ENCODE assay signal across 24 mouse cellular contexts in genomic region chr17:6095579-6095978, GRCm38 (mm10). TPM values are rescaled to one million over a fixed set of nuclear protein-coding genes. Genes with fewer than 3 reads are reported as not detected.
DNase-seq lines count a peak whose midpoint lies in the region; ATAC-seq and TF ChIP-seq lines count a peak whose summit lies in the region.
"Had no signal": no experiment of that assay in that cellular context is flagged by ENCODE, and none has a peak within 500 bp of the region (broad histone marks: within the 10 kb centered on the region; RNA-seq: fewer than 3 reads in every experiment).

No protein-coding gene starts in this region.

- no peak overlapping the region for H3K27ac ChIP-seq in heart, postnatal 0 days (ENCODE audit: low read depth)
- H3K27ac ChIP-seq in lung, postnatal 0 days (ENCODE audit: low read length) = no peak overlapping the region
- H3K27ac ChIP-seq in CH12.LX (ENCODE audit: insufficient read depth, low read depth) = no peak overlapping the region
- H3K27ac ChIP-seq in liver, postnatal 0 days (ENCODE audit: low read depth) = no peak overlapping the region
- H3K27ac ChIP-seq: forebrain, embryonic 10.5 days; heart, embryonic 10.5 days; kidney, embryonic 15.5 days; macrophage; midbrain, embryonic 12.5 days had no signal

- H3K9me3 ChIP-seq in heart, postnatal 0 days (replicated peaks; ENCODE audit: control insufficient read depth, low read length) = no peaks in the 10 kb centered on the region
- no peaks in the 10 kb centered on the region for H3K9me3 ChIP-seq in lung, postnatal 0 days (ENCODE audit: low read length)
- peaks cover 1% of the 10 kb centered on the region for H3K9me3 ChIP-seq in CH12.LX (replicated peaks; ENCODE audit: low read length)
- no peaks in the 10 kb centered on the region for H3K9me3 ChIP-seq in liver, postnatal 0 days (ENCODE audit: low read length)
- H3K9me3 ChIP-seq: forebrain, embryonic 10.5 days; G1E; heart, embryonic 10.5 days; kidney, embryonic 15.5 days; midbrain, embryonic 12.5 days had no signal

- TF ChIP-seq POLR2A in CH12.LX (IDR thresholded peaks at IDR 0.05; ENCODE audit: low read depth, low read length) = no peak

- TF ChIP-seq RAD21 in CH12.LX (IDR thresholded peaks at IDR 0.05; ENCODE audit: low read depth, low read length) = peak; percentile 14

- H3K4me3 ChIP-seq in heart, postnatal 0 days (ENCODE audit: low read depth, low read length) = no peak overlapping the region
- no peak overlapping the region for H3K4me3 ChIP-seq in lung, postnatal 0 days (ENCODE audit: low read depth, low read length)
- H3K4me3 ChIP-seq in CH12.LX (replicated peaks in 1 of 3; ENCODE audit: low read depth in 2 of 3, low read length in 2 of 3, poor library complexity in 1 of 3) = no peak overlapping the region
- H3K4me3 ChIP-seq in liver, postnatal 0 days (ENCODE audit: low read depth, low read length) = no peak overlapping the region
- H3K4me3 ChIP-seq: forebrain, embryonic 10.5 days; heart, embryonic 10.5 days; kidney, embryonic 15.5 days; midbrain, embryonic 12.5 days had no signal

- no peak for TF ChIP-seq EP300 in heart, postnatal 0 days (IDR thresholded peaks at IDR 0.05; ENCODE audit: low read depth)
- TF ChIP-seq EP300 in lung, postnatal 0 days (IDR thresholded peaks at IDR 0.05) = no peak
- TF ChIP-seq EP300 in CH12.LX (IDR thresholded peaks at IDR 0.05; ENCODE audit: low read length) = no peak
- no peak for TF ChIP-seq EP300 in liver, postnatal 0 days (IDR thresholded peaks at IDR 0.05; ENCODE audit: low read depth)

- H3K79me2 ChIP-seq in CH12.LX (replicated peaks; ENCODE audit: control insufficient read depth, extremely low read depth, insufficient read depth, poor library complexity, severe bottlenecking) = no peaks in the 10 kb centered on the region

- in situ Hi-C loops in CH12.LX (cut with MboI; ENCODE audit: low pct_ligation_motif_present, low pct_unique_long_range_greater_than_20kb, low sequenced_read_pairs) = no loop called here

- no peak overlapping the region for H3K9ac ChIP-seq in heart, postnatal 0 days (replicated peaks; ENCODE audit: low read depth, low read length)
- H3K9ac ChIP-seq in lung, postnatal 0 days (replicated peaks; ENCODE audit: low read depth) = no peak overlapping the region
- no peak overlapping the region for H3K9ac ChIP-seq in CH12.LX (ENCODE audit: insufficient read depth, low read depth)
- no peak overlapping the region for H3K9ac ChIP-seq in liver, postnatal 0 days (replicated peaks)
- H3K9ac ChIP-seq: kidney, embryonic 15.5 days; midbrain, embryonic 12.5 days had no signal

- peak; percentile 20; the same call in 1 of the 2 replicates for TF ChIP-seq CTCF in heart, postnatal 0 days (IDR thresholded peaks at IDR 0.05; ENCODE audit: low read depth)
- TF ChIP-seq CTCF in lung, postnatal 0 days (IDR thresholded peaks at IDR 0.05) = peak; percentile 27
- TF ChIP-seq CTCF in CH12.LX (conservative IDR thresholded peaks at IDR 0.05 in 1 of 2, IDR thresholded peaks at IDR 0.05 in 1 of 2; ENCODE audit: low read depth in 2 of 2, low read length in 2 of 2) = peak in 1 of 2 experiments; percentile 21; a peak in 1 of 4 replicates
- no peak for TF ChIP-seq CTCF in liver, postnatal 0 days (IDR thresholded peaks at IDR 0.05; ENCODE audit: low read depth)

- no peak overlapping the region for H3K4me2 ChIP-seq in heart, postnatal 0 days (ENCODE audit: low read depth, low read length)
- H3K4me2 ChIP-seq in lung, postnatal 0 days (replicated peaks; ENCODE audit: low read depth, low read length) = no peak overlapping the region
- no peak overlapping the region for H3K4me2 ChIP-seq in CH12.LX (ENCODE audit: insufficient read depth, low read depth, poor library complexity, severe bottlenecking)
- no peak overlapping the region for H3K4me2 ChIP-seq in liver, postnatal 0 days (ENCODE audit: low read depth, low read length)
- H3K4me2 ChIP-seq: kidney, embryonic 15.5 days; midbrain, embryonic 12.5 days had no signal

- no peaks in the 10 kb centered on the region for H3K27me3 ChIP-seq in heart, postnatal 0 days (ENCODE audit: control insufficient read depth, insufficient read depth, low read length)
- H3K27me3 ChIP-seq in lung, postnatal 0 days (replicated peaks; ENCODE audit: insufficient read depth, low read length) = no peaks in the 10 kb centered on the region
- no peaks in the 10 kb centered on the region for H3K27me3 ChIP-seq in CH12.LX (replicated peaks)
- H3K27me3 ChIP-seq in liver, postnatal 0 days (ENCODE audit: insufficient read depth, low read length) = no peaks in the 10 kb centered on the region
- H3K27me3 ChIP-seq: kidney, embryonic 15.5 days; midbrain, embryonic 12.5 days had no signal

- dilution Hi-C loops in CH12.LX (cut with MboI; ENCODE audit: extremely low pct_ligation_motif_present, extremely low pct_unique_long_range_greater_than_20kb, low sequenced_read_pairs) = no loop called here

- DNase-seq in heart, postnatal 0 days (ENCODE audit: low spot score) = no peak
- no peak for DNase-seq in heart, adult 11 months
- no peak for DNase-seq in lung, postnatal 0 days (ENCODE audit: low spot score)
- DNase-seq in lung, postnatal 25 days (ENCODE audit: low spot score) = no peak
- DNase-seq in CH12.LX (ENCODE audit: extremely low read depth) = no peak
- DNase-seq in retina, postnatal 1 day = peak; percentile 16
- DNase-seq in urinary bladder, postnatal 14 days (ENCODE audit: low spot score) = no peak
- no peak for DNase-seq in liver, postnatal 0 days
- DNase-seq: adrenal gland, postnatal 36 days; cerebellum, adult 2 months; cerebellum, postnatal 36 days; gastrocnemius, postnatal 25 days; heart, postnatal 10 days; layer of hippocampus, postnatal 36 days; left cerebral cortex, postnatal 4 days; liver; lung, adult 18-20 months; thymus, postnatal 25 days had no signal

- no peaks in the 10 kb centered on the region for H3K36me3 ChIP-seq in heart, postnatal 0 days (replicated peaks; ENCODE audit: control insufficient read depth, insufficient read depth, low read length)
- no peaks in the 10 kb centered on the region for H3K36me3 ChIP-seq in lung, postnatal 0 days (ENCODE audit: insufficient read depth, low read length)
- H3K36me3 ChIP-seq in CH12.LX (replicated peaks in 1 of 2; ENCODE audit: control insufficient read depth in 1 of 2, insufficient read depth in 1 of 2, low read length in 1 of 2) = peaks cover 5 to 28% of the 10 kb centered on the region in 2 experiments
- no peaks in the 10 kb centered on the region for H3K36me3 ChIP-seq in liver, postnatal 0 days (replicated peaks; ENCODE audit: insufficient read depth, low read length)
- H3K36me3 ChIP-seq: kidney, embryonic 15.5 days had no signal

- no peak for ATAC-seq in heart, postnatal 0 days (ENCODE audit: insufficient read depth, low read depth)
- no peak for ATAC-seq in lung, postnatal 0 days
- no peak for ATAC-seq in liver, postnatal 0 days

- H3K4me1 ChIP-seq in heart, postnatal 0 days (ENCODE audit: control insufficient read depth, insufficient read depth) = no peaks in the 10 kb centered on the region
- no peaks in the 10 kb centered on the region for H3K4me1 ChIP-seq in lung, postnatal 0 days (ENCODE audit: insufficient read depth, low read depth, low read length)
- no peaks in the 10 kb centered on the region for H3K4me1 ChIP-seq in CH12.LX (ENCODE audit: control insufficient read depth in 1 of 2, insufficient read depth in 2 of 2)
- H3K4me1 ChIP-seq in liver, postnatal 0 days (ENCODE audit: insufficient read depth) = no peaks in the 10 kb centered on the region
- H3K4me1 ChIP-seq: forebrain, embryonic 10.5 days; heart, embryonic 10.5 days; kidney, embryonic 15.5 days; midbrain, embryonic 12.5 days had no signal

TF ChIP-seq in CH12.LX, 34 proteins besides CTCF, POLR2A, EP300 and RAD21:
- TF ChIP-seq JUN (IDR thresholded peaks at IDR 0.05; ENCODE audit: insufficient read depth, low read depth, low read length) = no peak
- no peak for TF ChIP-seq NRF1 (IDR thresholded peaks at IDR 0.05; ENCODE audit: low read depth, low read length)
- no peak for TF ChIP-seq MAZ (IDR thresholded peaks at IDR 0.05; ENCODE audit: low read depth, low read length)
- no peak for TF ChIP-seq ZC3H11A (IDR thresholded peaks at IDR 0.05; ENCODE audit: low read depth, low read length)
- TF ChIP-seq MXI1 (IDR thresholded peaks at IDR 0.05; ENCODE audit: low read depth, low read length) = no peak
- TF ChIP-seq MAX (IDR thresholded peaks at IDR 0.05; ENCODE audit: low read length) = no peak
- TF ChIP-seq ZMIZ1 (IDR thresholded peaks at IDR 0.05; ENCODE audit: low read depth, low read length) = no peak
- TF ChIP-seq USF2 (conservative IDR thresholded peaks at IDR 0.05; ENCODE audit: low read depth, low read length) = no peak
- no peak for TF ChIP-seq ZKSCAN1 (IDR thresholded peaks at IDR 0.05; ENCODE audit: borderline replicate concordance, low read depth, low read length)
- no peak for TF ChIP-seq TBP (conservative IDR thresholded peaks at IDR 0.05; ENCODE audit: low read depth, low read length)

RNA-seq across cellular contexts. Expression of gene Tulp4, which starts 10.7 kb away (rescaled TPM):
- total RNA-seq in heart, postnatal 0 days (2014; rRNA removed; ENCODE audit: low replicate concordance) = 45.2 and 53.1 TPM in 2 replicates
- polyA plus RNA-seq in heart, postnatal 0 days (2015; fragmentation: Nextera tagmentation; extraction: Ambion mirVana) = 33.3 and 36.0 TPM in 2 replicates
- polyA plus RNA-seq in lung, postnatal 0 days (2015; fragmentation: Nextera tagmentation; extraction: Ambion mirVana) = 34.4 and 35.4 TPM in 2 replicates
- total RNA-seq in CH12.LX (2012; rRNA removed) = 49.3 and 50.7 TPM in 2 replicates
- total RNA-seq in CH12.LX (2014; rRNA removed) = 7.8 TPM in 2 replicates
- 31.7 and 33.6 TPM in 2 replicates for polyA plus RNA-seq in CH12.LX (2012; ENCODE audit: insufficient read length, low read depth)
- polyA plus RNA-seq in liver, postnatal 0 days (2015; fragmentation: Nextera tagmentation; extraction: Ambion mirVana) = 14.2 and 17.8 TPM in 2 replicates

RNA-seq across cellular contexts. Expression of gene Gtf2h5, which starts 16.0 kb away (rescaled TPM):
- 23.2 and 43.4 TPM in 2 replicates for total RNA-seq in heart, postnatal 0 days (2014; rRNA removed; ENCODE audit: low replicate concordance)
- 167 and 169 TPM in 2 replicates for polyA plus RNA-seq in heart, postnatal 0 days (2015; fragmentation: Nextera tagmentation; extraction: Ambion mirVana)
- 135 and 139 TPM in 2 replicates for polyA plus RNA-seq in lung, postnatal 0 days (2015; fragmentation: Nextera tagmentation; extraction: Ambion mirVana)
- total RNA-seq in CH12.LX (2012; rRNA removed) = 97.8 and 115 TPM in 2 replicates
- 62.2 and 74.9 TPM in 2 replicates for total RNA-seq in CH12.LX (2014; rRNA removed)
- 116 and 117 TPM in 2 replicates for polyA plus RNA-seq in CH12.LX (2012; ENCODE audit: insufficient read length, low read depth)
- 70.4 and 73.5 TPM in 2 replicates for polyA plus RNA-seq in liver, postnatal 0 days (2015; fragmentation: Nextera tagmentation; extraction: Ambion mirVana)

RNA-seq across cellular contexts. Expression of gene Serac1, which starts 16.0 kb away (rescaled TPM):
- total RNA-seq in heart, postnatal 0 days (2014; rRNA removed; ENCODE audit: low replicate concordance) = 4.2 and 6.8 TPM in 2 replicates
- 4.2 and 5.5 TPM in 2 replicates for polyA plus RNA-seq in heart, postnatal 0 days (2015; fragmentation: Nextera tagmentation; extraction: Ambion mirVana)
- polyA plus RNA-seq in lung, postnatal 0 days (2015; fragmentation: Nextera tagmentation; extraction: Ambion mirVana) = 2.5 and 3.0 TPM in 2 replicates
- total RNA-seq in CH12.LX (2012; rRNA removed) (2.1 and 2.9 TPM in 2 replicates), CH12.LX (2014; rRNA removed) (1.9 and 2.2 TPM in 2 replicates)
- polyA plus RNA-seq in CH12.LX (2012; ENCODE audit: insufficient read length, low read depth) = 2.4 and 2.9 TPM in 2 replicates
- 0.43 and 0.73 TPM in 2 replicates for polyA plus RNA-seq in liver, postnatal 0 days (2015; fragmentation: Nextera tagmentation; extraction: Ambion mirVana)
